Mouse (Mus musculus) cortical plate, adult 2 months (tissue): ENCODE measurements around the gene Oxct1.

Experiments used
- CTCF ChIP-seq: fragments of 200-500 bp; IDR thresholded peaks from 2 replicates; pipeline ENCODE4 v1.5.1; 2011; ENCODE audit warnings: mild to moderate bottlenecking, control low read depth, low read length; ENCODE audit not compliant: insufficient read depth; ENCODE audit errors: extremely low read depth
- POLR2A ChIP-seq: fragments of 200-500 bp; IDR thresholded peaks from 2 replicates; pipeline ENCODE4 v1.6.1; 2011; ENCODE audit warnings: mild to moderate bottlenecking, low read length, control low read depth; ENCODE audit not compliant: insufficient read depth; ENCODE audit errors: extremely low read depth

DNA sequence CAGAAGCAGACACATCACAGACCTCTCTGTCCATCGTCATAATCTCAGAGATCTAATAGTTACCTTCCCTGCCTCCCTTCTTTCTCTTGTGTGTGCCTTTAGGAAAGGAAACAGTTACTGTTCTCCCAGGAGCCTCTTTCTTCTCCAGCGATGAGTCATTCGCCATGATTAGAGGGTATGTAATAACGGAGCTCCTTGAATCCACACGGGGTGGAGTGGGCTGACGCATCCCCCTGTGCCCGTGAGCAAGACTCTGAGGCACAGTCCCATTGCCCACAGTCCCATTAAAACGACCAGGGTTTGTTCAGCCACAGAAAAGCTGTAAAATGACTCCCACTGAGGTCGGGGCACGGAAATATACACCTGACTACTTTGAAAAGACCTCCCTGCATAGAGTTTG, 74.8 kb downstream of the Oxct1 start:
- TF ChIP-seq POLR2A (no peak), CTCF (no peak)
